Mouse (Mus musculus) left cerebral cortex, adult 6 months (tissue): ENCODE measurements around the gene Slitrk5. TPM values are rescaled to one million over a fixed set of nuclear protein-coding genes. Genes with fewer than 3 reads are reported as not detected.

Experiments
- long read RNA-seq, 2 experiments: library from polyadenylated mRNA; unstranded; transcript quantifications; one replicate each; pipeline ENCODE4 v2.0.0; 2019 to 2020
- polyA plus RNA-seq: library from polyadenylated mRNA; unstranded; fragments of <200 nt; fragmentation: Nextera tagmentation; gene quantifications from 2 replicates; pipeline ENCODE4 v1.2.3, GENCODE M21; 2021

Gene Slitrk5
- 15.1 and 33.3 TPM in 2 replicates for polyA plus RNA-seq
- long read RNA-seq, experiment 1, full-length matches to known transcripts = 19 of 54 reads
- long read RNA-seq, experiment 1, partial matches to known transcripts = 0 of 54 reads
- long read RNA-seq, experiment 1, other reads (novel, unspliced or antisense) = 35 of 54 reads
- long read RNA-seq, experiment 2, full-length matches to known transcripts = 3 of 46 reads
- long read RNA-seq, experiment 2, partial matches to known transcripts = 0 of 46 reads
- long read RNA-seq, experiment 2, other reads (novel, unspliced or antisense) = 43 of 46 reads

GRCm38 (mm10) chr14:111674664-111675147 is at the start of gene Slitrk5:
Slitrk5 (plus strand) TSS chr14:111675097.

